Mouse (Mus musculus) midbrain, embryonic 15.5 days (tissue): ENCODE measurements around the gene Cenpb. TPM values are rescaled to one million over a fixed set of nuclear protein-coding genes. Genes with fewer than 3 reads are reported as not detected.

Experiments used
- ATAC-seq: fragments of 200-750 bp; cut with Nextera tagmentation; replicated peaks from 2 replicates; pipeline ENCODE4 v1.8.0; 2017; ENCODE audit warnings: moderate TSS enrichment
- H3K27ac ChIP-seq: fragments of 300-500 bp; sonication (generic); 2 replicates; pipeline ENCODE4 v1.5.1; 2015; ENCODE audit warnings: mild to moderate bottlenecking, inconsistent platforms
- H3K27me3 ChIP-seq: fragments of 300-500 bp; sonication (generic); replicated peaks from 2 replicates; pipeline ENCODE4 v1.6.1; 2015; ENCODE audit warnings: inconsistent platforms
- H3K36me3 ChIP-seq: fragments of 300-500 bp; sonication (generic); replicated peaks from 2 replicates; pipeline ENCODE4 v1.6.1; 2015; ENCODE audit warnings: inconsistent platforms
- H3K4me1 ChIP-seq: fragments of 300-500 bp; sonication (generic); 2 replicates; pipeline ENCODE4 v1.6.1; 2015; ENCODE audit warnings: inconsistent platforms
- H3K4me2 ChIP-seq: fragments of 300-500 bp; sonication (generic); 2 replicates; pipeline ENCODE4 v1.6.1; 2015; ENCODE audit warnings: inconsistent platforms, mild to moderate bottlenecking, moderate library complexity
- H3K4me3 ChIP-seq: fragments of 300-500 bp; sonication (generic); 2 replicates; pipeline ENCODE4 v1.5.1; 2015; ENCODE audit warnings: mild to moderate bottlenecking, inconsistent platforms
- H3K9ac ChIP-seq: fragments of 300-500 bp; sonication (generic); 2 replicates; pipeline ENCODE4 v1.6.1; 2015; ENCODE audit warnings: mild to moderate bottlenecking, inconsistent platforms
- H3K9me3 ChIP-seq: fragments of 300-500 bp; sonication (generic); 2 replicates; pipeline ENCODE4 v1.6.1; 2016; ENCODE audit warnings: inconsistent platforms
- WGBS: fragments of 180-500 bp; shearing (Covaris S2); methylation state at CpG from one replicate; pipeline ENCODE4 v1.1.7; 2015; ENCODE audit warnings: mixed read lengths; 5-methylcytosine and 5-hydroxymethylcytosine counted together
- polyA plus RNA-seq: library from polyadenylated mRNA; unstranded; fragments of >200 nt; fragmentation: Nextera tagmentation; extraction: Ambion mirVana; gene quantifications from 2 replicates; pipeline ENCODE4 v1.2.1, GENCODE M21; 2015

The Cenpb gene
- polyA plus RNA-seq, 1 experiment from 2014 or later, result 16.0 TPM

DNA sequence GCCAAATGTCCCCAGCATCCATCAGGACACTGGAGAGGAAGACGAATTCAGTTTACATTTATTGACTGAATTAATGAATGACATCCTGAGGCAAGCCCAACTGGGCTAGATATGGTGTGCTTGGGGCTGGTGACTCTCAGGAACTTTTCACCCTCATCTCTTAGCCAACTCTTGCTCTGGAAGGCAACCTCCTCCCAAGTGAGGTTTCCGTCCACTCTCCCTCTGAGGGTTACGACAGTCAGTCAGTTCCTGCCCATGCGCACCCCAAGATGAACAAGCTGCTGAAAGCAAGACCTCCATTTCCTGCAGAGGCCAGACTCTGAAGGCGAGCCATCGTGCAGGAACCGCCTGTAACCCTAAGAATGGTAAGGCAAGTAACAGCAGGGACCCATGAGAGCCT lies 22.9 kb downstream of the Cenpb start:
- peaks cover 33% of the 10 kb centered on the region for H3K4me1 ChIP-seq
- no peaks in the 10 kb centered on the region; the same call in 1 of the 2 replicates for H3K36me3 ChIP-seq
- no peak for ATAC-seq
- H3K9me3 ChIP-seq, result no peaks in the 10 kb centered on the region
- 96% methylated on average over 7 of the region's 7 CpGs for WGBS
- no peak overlapping the region for H3K4me3 ChIP-seq
- H3K27ac ChIP-seq, result no peak overlapping the region
- H3K4me2 ChIP-seq, result no peak overlapping the region
- no peaks in the 10 kb centered on the region for H3K27me3 ChIP-seq
- no peak overlapping the region; the same call in 1 of the 2 replicates for H3K9ac ChIP-seq

DNA sequence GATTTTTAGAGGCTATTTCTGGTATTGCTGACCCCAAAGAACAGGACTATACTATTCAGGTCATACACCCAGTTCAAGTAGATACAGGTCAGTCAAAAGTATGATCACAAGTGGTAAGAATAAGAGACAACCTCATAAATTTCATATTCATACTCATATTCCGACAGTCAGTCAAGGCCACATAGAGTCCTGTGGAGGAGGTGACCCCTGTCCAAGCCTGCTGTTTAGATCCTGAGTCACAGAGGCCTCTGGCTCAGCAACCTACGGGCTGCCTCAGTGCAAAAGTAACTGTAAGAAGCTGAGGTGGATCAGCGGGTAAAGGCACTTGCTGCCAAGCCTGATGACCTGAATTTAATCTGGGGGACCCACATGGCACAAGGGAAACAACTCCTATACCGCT lies 25.8 kb downstream of the Cenpb start:
- H3K4me3 ChIP-seq, result no peak overlapping the region
- no peak overlapping the region for H3K4me2 ChIP-seq
- H3K27me3 ChIP-seq, result no peaks in the 10 kb centered on the region
- ATAC-seq, result no peak
- no peak overlapping the region for H3K9ac ChIP-seq
- peaks cover 3% of the 10 kb centered on the region for H3K36me3 ChIP-seq
- peaks cover 24% of the 10 kb centered on the region for H3K4me1 ChIP-seq
- H3K27ac ChIP-seq, result no peak overlapping the region
- no peaks in the 10 kb centered on the region for H3K9me3 ChIP-seq
- 91% methylated on average over 4 of the region's 4 CpGs for WGBS

DNA sequence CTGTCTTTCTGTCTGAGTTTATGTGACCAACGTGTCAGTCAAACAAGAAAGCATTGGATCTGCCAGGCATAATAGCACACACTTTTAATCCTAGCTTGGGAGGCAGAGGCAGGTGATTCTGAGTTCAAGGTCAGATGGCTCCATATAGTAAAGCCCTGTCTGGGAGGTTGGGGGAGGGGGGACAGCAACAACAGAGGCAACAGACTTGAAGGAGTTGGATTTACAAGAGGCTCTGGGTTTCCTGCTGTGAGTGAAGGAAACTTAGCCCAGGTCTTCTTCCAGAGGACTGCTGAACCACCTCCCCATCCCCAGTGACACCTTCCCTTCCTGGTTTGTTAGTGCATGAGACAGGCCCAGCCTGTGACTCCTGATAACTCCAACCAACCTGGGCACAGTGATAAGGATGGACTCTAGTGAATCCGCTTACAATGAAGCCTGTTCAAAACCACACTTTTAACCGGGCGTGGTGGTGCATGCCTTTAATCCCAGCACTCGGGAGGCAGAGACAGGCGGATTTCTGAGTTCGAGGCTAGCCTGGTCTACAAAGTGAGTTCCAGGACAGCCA lies 27.6 kb downstream of the Cenpb start:
- 87% methylated on average over 7 of the region's 7 CpGs for WGBS
- Histone ChIP-seq H3K36me3 (peaks cover 15% of the 10 kb centered on the region), H3K27me3 (no peaks in the 10 kb centered on the region), H3K9ac (no peak overlapping the region), H3K27ac (no peak overlapping the region), H3K4me3 (no peak overlapping the region), H3K4me2 (no peak overlapping the region), H3K4me1 (peaks cover 6% of the 10 kb centered on the region), H3K9me3 (no peaks in the 10 kb centered on the region)
- ATAC-seq, result no peak

DNA sequence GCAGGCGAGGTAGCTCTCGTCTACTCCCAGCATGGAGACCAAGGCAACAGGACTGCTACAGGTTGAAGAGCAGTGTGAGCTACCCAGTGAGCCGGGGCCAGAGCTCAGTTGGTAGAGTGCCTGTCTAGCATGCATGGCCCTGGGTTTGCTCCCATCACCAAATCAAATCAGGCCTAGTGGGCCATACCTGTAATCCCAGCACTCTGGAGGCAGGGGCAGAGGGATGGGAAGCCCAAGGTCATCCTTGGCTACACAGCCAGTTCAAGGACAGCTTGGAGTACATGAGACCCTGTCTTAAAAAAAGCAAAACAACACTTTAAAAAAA lies 30.7 kb downstream of the Cenpb start:
- no peak overlapping the region for H3K4me2 ChIP-seq
- WGBS, result 96% methylated on average over 3 of the region's 3 CpGs
- no peak for ATAC-seq
- H3K9ac ChIP-seq, result no peak overlapping the region
- no peaks in the 10 kb centered on the region for H3K4me1 ChIP-seq
- no peak overlapping the region for H3K4me3 ChIP-seq
- H3K36me3 ChIP-seq, result peaks cover 37% of the 10 kb centered on the region
- no peaks in the 10 kb centered on the region for H3K27me3 ChIP-seq
- H3K27ac ChIP-seq, result no peak overlapping the region
- H3K9me3 ChIP-seq, result no peaks in the 10 kb centered on the region

GRCm38 (mm10) chr2:131148353-131149253 lies 31.3 kb downstream of the Cenpb start:
- Histone ChIP-seq H3K27me3 (no peaks in the 10 kb centered on the region), H3K9ac (no peak overlapping the region), H3K9me3 (no peaks in the 10 kb centered on the region), H3K36me3 (peaks cover 37% of the 10 kb centered on the region), H3K27ac (no peak overlapping the region), H3K4me2 (no peak overlapping the region), H3K4me3 (no peak overlapping the region), H3K4me1 (no peaks in the 10 kb centered on the region)
- 94% methylated on average over 8 of the region's 8 CpGs for WGBS
- no peak for ATAC-seq

DNA sequence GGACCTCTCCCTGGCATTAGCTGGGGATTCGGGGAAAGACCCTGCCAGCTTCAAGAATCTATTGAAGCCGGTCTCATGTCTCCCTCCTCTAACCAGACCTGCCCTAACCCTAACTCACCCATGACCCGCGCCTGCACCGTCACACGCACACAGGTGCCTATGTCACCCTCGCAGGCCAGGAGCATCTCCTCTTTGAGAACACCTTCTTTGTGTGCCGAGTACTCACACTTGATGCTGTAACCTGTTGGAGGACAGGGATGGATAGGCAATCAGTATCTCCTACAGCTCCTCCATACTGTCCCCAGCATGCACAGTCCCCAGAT lies 32.9 kb downstream of the Cenpb start:
- Histone ChIP-seq H3K27ac (no peak overlapping the region), H3K4me2 (no peak overlapping the region), H3K9me3 (no peaks in the 10 kb centered on the region), H3K9ac (no peak overlapping the region), H3K4me3 (no peak overlapping the region), H3K36me3 (peaks cover 37% of the 10 kb centered on the region), H3K4me1 (no peaks in the 10 kb centered on the region), H3K27me3 (no peaks in the 10 kb centered on the region)
- 95% methylated on average over 8 of the region's 8 CpGs for WGBS
- no peak for ATAC-seq

DNA sequence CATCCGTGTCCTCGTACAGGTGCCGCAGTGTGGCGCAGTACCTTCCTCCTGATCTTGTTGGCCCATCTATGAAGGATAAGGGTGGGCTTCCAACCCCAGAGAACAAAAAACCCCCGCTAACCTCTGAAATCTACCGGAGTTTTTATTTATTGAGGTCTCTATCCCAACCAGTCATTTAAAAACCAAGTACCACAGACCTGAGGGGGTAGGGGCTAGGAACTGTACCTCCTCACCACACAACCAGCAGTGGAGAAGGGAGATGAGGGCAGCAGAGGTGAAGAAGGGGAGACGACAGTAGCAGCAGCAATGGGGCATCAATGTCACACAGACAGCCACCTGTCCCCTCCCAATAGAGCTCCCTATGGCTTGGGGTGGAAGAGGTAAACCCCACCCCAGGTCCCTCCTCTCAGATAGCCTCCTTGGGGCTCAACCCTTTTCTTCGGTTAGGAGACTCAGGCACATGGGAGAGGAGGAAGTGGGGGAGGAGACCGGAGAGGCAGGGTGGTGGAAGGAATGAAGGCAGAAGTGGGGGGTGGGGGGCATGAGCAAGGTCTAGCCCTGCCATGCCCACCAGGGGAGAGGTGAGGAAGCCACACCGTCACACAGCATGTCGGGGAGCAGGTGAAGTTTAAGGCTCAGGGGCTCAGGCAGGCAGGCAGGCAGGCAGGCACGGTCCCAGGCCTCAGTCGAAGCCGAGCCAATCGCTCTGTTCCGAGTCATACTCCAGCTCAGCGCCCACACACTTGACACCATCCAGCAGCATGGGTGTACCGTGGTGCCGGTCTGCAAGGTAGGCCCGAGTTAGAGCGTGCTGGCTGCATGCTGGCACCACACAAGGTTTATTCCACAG lies 33.4 kb downstream of the Cenpb start:
- Histone ChIP-seq H3K36me3 (peaks cover 37% of the 10 kb centered on the region), H3K27me3 (no peaks in the 10 kb centered on the region), H3K4me3 (no peak overlapping the region), H3K4me1 (no peaks in the 10 kb centered on the region), H3K9me3 (no peaks in the 10 kb centered on the region), H3K4me2 (no peak overlapping the region), H3K9ac (no peak overlapping the region), H3K27ac (no peak overlapping the region)
- WGBS, result 89% methylated on average over 21 of the region's 21 CpGs
- no peak for ATAC-seq

- Histone ChIP-seq H3K36me3 (peaks cover 37% of the 10 kb centered on the region), H3K4me3 (no peak overlapping the region), H3K27ac (no peak overlapping the region), H3K9me3 (no peaks in the 10 kb centered on the region), H3K27me3 (no peaks in the 10 kb centered on the region), H3K9ac (no peak overlapping the region), H3K4me2 (no peak overlapping the region), H3K4me1 (no peaks in the 10 kb centered on the region)
- ATAC-seq, result no peak
- 95% methylated on average over 2 of the region's 2 CpGs for WGBS
Observed at GRCm38 (mm10) chr2:131145536-131145935, 34.3 kb downstream of the Cenpb start.

- Histone ChIP-seq H3K4me3 (no peak overlapping the region), H3K4me1 (no peaks in the 10 kb centered on the region), H3K27ac (no peak overlapping the region), H3K36me3 (peaks cover 37% of the 10 kb centered on the region), H3K27me3 (no peaks in the 10 kb centered on the region), H3K4me2 (no peak overlapping the region), H3K9me3 (no peaks in the 10 kb centered on the region), H3K9ac (no peak overlapping the region)
- no peak for ATAC-seq
- 76% methylated on average over 13 of the region's 13 CpGs for WGBS
Observed at GRCm38 (mm10) chr2:131145121-131145520, 34.7 kb downstream of the Cenpb start.

DNA sequence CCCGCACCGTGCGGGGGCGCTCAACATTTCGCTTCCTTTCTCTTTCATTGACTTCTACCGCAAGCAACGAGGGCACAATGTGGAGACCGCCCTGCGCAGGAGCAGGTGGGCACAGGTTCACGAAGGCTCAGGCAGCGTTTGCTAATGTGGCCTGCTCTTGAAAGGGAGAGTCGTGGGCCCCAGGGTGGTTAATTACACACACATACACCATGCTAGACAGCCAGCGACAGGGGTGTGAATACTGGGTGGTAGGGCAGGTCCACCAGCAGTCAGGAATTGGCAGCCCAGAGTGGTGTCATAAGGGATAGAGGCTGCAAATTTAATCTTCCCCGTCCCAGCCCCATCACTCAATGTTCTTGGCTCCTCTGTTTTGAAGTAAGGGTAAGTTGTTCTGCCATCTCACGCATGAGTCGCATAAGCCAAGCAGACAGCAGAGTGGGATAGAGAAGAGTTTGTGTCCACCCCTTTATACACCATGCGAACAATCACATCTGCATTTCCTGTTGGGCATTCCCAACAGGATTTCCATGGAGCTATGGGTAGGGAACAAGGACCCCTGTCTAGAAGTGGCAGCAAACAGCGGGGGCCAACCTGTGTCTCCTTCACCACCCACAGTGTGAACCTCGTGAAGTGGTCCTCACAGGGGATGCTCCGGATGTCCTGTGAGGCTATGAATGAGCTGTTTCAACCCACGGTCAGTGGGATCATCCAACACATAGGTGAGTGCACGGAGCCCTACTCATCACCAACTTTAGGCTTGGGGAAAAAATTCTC lies 36.7 kb downstream of the Cenpb start:
- ATAC-seq, result no peak
- H3K4me2 ChIP-seq, result no peak overlapping the region

DNA sequence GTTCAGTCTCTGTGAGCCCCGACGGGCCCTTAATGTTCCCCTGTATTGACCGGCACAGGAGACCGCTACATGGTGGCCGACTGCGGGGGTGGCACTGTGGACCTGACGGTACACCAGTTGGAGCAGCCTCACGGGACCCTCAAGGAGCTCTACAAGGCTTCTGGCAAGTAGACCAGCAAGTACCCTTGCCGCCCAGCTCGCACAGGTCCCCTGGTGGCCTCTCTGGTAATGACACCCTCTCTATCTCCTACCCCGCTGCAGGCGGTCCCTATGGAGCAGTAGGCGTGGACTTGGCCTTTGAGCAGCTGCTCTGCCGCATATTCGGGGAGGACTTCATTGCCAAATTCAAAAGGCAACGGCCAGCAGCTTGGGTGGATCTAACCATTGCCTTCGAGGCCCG lies 37.3 kb downstream of the Cenpb start:
- Histone ChIP-seq H3K27ac (no peak overlapping the region), H3K4me3 (no peak overlapping the region), H3K4me2 (no peak overlapping the region), H3K9me3 (no peaks in the 10 kb centered on the region), H3K9ac (no peak overlapping the region), H3K27me3 (no peaks in the 10 kb centered on the region), H3K36me3 (peaks cover 25% of the 10 kb centered on the region; the same call in 1 of the 2 replicates), H3K4me1 (no peaks in the 10 kb centered on the region)
- ATAC-seq, result no peak
- WGBS, result 32% methylated on average over 18 of the region's 18 CpGs

More for the DNA sequence above, 36.7 kb downstream of the Cenpb start:
- Histone ChIP-seq H3K9me3 (no peaks in the 10 kb centered on the region), H3K36me3 (peaks cover 31% of the 10 kb centered on the region; the same call in 1 of the 2 replicates), H3K4me1 (no peaks in the 10 kb centered on the region), H3K27me3 (no peaks in the 10 kb centered on the region), H3K4me3 (no peak overlapping the region), H3K27ac (no peak overlapping the region), H3K9ac (no peak overlapping the region)
- 72% methylated on average over 22 of the region's 22 CpGs for WGBS
